Mouse (Mus musculus): Measurements from ENCODE around the gene C1qc. TPM values are rescaled to one million over a fixed set of nuclear protein-coding genes. Genes with fewer than 3 reads are reported as not detected.

Gene C1qc
- polyA plus RNA-seq, 1 experiment, result 436 TPM

- no peak for TF ChIP-seq POLR2A (IDR thresholded peaks at IDR 0.05; ENCODE audit: low read depth, low read length)
- no peak for TF ChIP-seq CTCF (IDR thresholded peaks at IDR 0.05; ENCODE audit: extremely low read depth, insufficient read depth, insufficient read length, insufficient replicate concordance)
- WGBS, result 28% methylated on average over 10 of the region's 10 CpGs
- no peaks in the 10 kb centered on the region for H3K27me3 ChIP-seq (ENCODE audit: control insufficient read depth, insufficient read depth, low read length)
- no peaks in the 10 kb centered on the region for H3K4me1 ChIP-seq (ENCODE audit: control insufficient read depth, insufficient read depth, insufficient read length)
- no peaks in the 10 kb centered on the region for H3K36me3 ChIP-seq (ENCODE audit: control insufficient read depth, insufficient read depth, low read length)
- DNase-seq (ENCODE audit: low read depth in 1 of 2, low spot score in 2 of 2), result no peak
- H3K4me3 ChIP-seq (ENCODE audit: extremely low read depth, insufficient read depth, insufficient read length), result no peak overlapping the region
- H3K27ac ChIP-seq (ENCODE audit: insufficient read depth, low read length), result peak overlapping the region; percentile 30; the same call in 1 of the 2 replicates
These were observed 3.6 kb upstream of the C1qc start for GRCm38 (mm10) chr4:136896461-136896860.

- 14% methylated on average over 15 of the region's 15 CpGs for WGBS
- Histone ChIP-seq H3K4me3 (ENCODE audit: extremely low read depth, insufficient read depth, insufficient read length) (no peak overlapping the region), H3K4me1 (ENCODE audit: control insufficient read depth, insufficient read depth, insufficient read length) (no peaks in the 10 kb centered on the region), H3K36me3 (ENCODE audit: control insufficient read depth, insufficient read depth, low read length) (no peaks in the 10 kb centered on the region), H3K27ac (ENCODE audit: insufficient read depth, low read length) (no peak overlapping the region), H3K27me3 (ENCODE audit: control insufficient read depth, insufficient read depth, low read length) (no peaks in the 10 kb centered on the region)
- no peak for TF ChIP-seq POLR2A (IDR thresholded peaks at IDR 0.05; ENCODE audit: low read depth, low read length)
- DNase-seq (ENCODE audit: low read depth in 1 of 2, low spot score in 2 of 2), result no peak
These were observed 3.0 kb upstream of the C1qc start for GRCm38 (mm10) chr4:136895861-136896260.

- DNase-seq (ENCODE audit: low read depth in 1 of 2, low spot score in 2 of 2), result no peak
- TF ChIP-seq POLR2A (IDR thresholded peaks at IDR 0.05; ENCODE audit: low read depth, low read length) (no peak), CTCF (IDR thresholded peaks at IDR 0.05; ENCODE audit: extremely low read depth, insufficient read depth, insufficient read length, insufficient replicate concordance) (no peak)
- no peaks in the 10 kb centered on the region for H3K4me1 ChIP-seq (ENCODE audit: control insufficient read depth, insufficient read depth, insufficient read length)
- H3K36me3 ChIP-seq (ENCODE audit: control insufficient read depth, insufficient read depth, low read length), result no peaks in the 10 kb centered on the region
- no peak overlapping the region for H3K4me3 ChIP-seq (ENCODE audit: extremely low read depth, insufficient read depth, insufficient read length)
- no peak overlapping the region for H3K27ac ChIP-seq (ENCODE audit: insufficient read depth, low read length)
- no peaks in the 10 kb centered on the region for H3K27me3 ChIP-seq (ENCODE audit: control insufficient read depth, insufficient read depth, low read length)
- WGBS, result 61% methylated on average over 4 of the region's 4 CpGs
These were observed 2.0 kb upstream of the C1qc start for GRCm38 (mm10) chr4:136894821-136895220.

GRCm38 (mm10) chr4:136893691-136894543, 1.1 kb upstream of the C1qc start:
- H3K36me3 ChIP-seq (ENCODE audit: control insufficient read depth, insufficient read depth, low read length), result no peaks in the 10 kb centered on the region
- TF ChIP-seq CTCF (IDR thresholded peaks at IDR 0.05; ENCODE audit: extremely low read depth, insufficient read depth, insufficient read length, insufficient replicate concordance) (peak; percentile 26; the same call in 1 of the 2 replicates), POLR2A (IDR thresholded peaks at IDR 0.05; ENCODE audit: low read depth, low read length) (no peak)
- 8% methylated on average over 9 of the region's 9 CpGs for WGBS
- H3K27ac ChIP-seq (ENCODE audit: insufficient read depth, low read length), result no peak overlapping the region
- no peaks in the 10 kb centered on the region for H3K27me3 ChIP-seq (ENCODE audit: control insufficient read depth, insufficient read depth, low read length)
- H3K4me1 ChIP-seq (ENCODE audit: control insufficient read depth, insufficient read depth, insufficient read length), result no peaks in the 10 kb centered on the region
- no peak for DNase-seq (ENCODE audit: low read depth in 1 of 2, low spot score in 2 of 2)
- no peak overlapping the region for H3K4me3 ChIP-seq (ENCODE audit: extremely low read depth, insufficient read depth, insufficient read length)

- WGBS, result 51% methylated on average over 7 of the region's 7 CpGs
- DNase-seq (ENCODE audit: low read depth in 1 of 2, low spot score in 2 of 2), result no peak
- Histone ChIP-seq H3K27ac (ENCODE audit: insufficient read depth, low read length) (peak overlapping the region; percentile 61), H3K36me3 (ENCODE audit: control insufficient read depth, insufficient read depth, low read length) (no peaks in the 10 kb centered on the region), H3K4me3 (ENCODE audit: extremely low read depth, insufficient read depth, insufficient read length) (peak overlapping the region; percentile 17; the same call in 1 of the 2 replicates), H3K4me1 (ENCODE audit: control insufficient read depth, insufficient read depth, insufficient read length) (no peaks in the 10 kb centered on the region), H3K27me3 (ENCODE audit: control insufficient read depth, insufficient read depth, low read length) (no peaks in the 10 kb centered on the region)
- TF ChIP-seq CTCF (IDR thresholded peaks at IDR 0.05; ENCODE audit: extremely low read depth, insufficient read depth, insufficient read length, insufficient replicate concordance), result no peak
- no peak for TF ChIP-seq POLR2A (IDR thresholded peaks at IDR 0.05; ENCODE audit: low read depth, low read length)
These were observed 494 bp downstream of the C1qc start for GRCm38 (mm10) chr4:136892371-136892770.

GRCm38 (mm10) chr4:136891115-136891514, 1.8 kb downstream of the C1qc start:
- Histone ChIP-seq H3K4me3 (ENCODE audit: extremely low read depth, insufficient read depth, insufficient read length) (peak overlapping the region; percentile 21), H3K4me1 (ENCODE audit: control insufficient read depth, insufficient read depth, insufficient read length) (no peaks in the 10 kb centered on the region), H3K36me3 (ENCODE audit: control insufficient read depth, insufficient read depth, low read length) (no peaks in the 10 kb centered on the region), H3K27ac (ENCODE audit: insufficient read depth, low read length) (peak overlapping the region; percentile 61), H3K27me3 (ENCODE audit: control insufficient read depth, insufficient read depth, low read length) (no peaks in the 10 kb centered on the region)
- TF ChIP-seq CTCF (IDR thresholded peaks at IDR 0.05; ENCODE audit: extremely low read depth, insufficient read depth, insufficient read length, insufficient replicate concordance), result no peak
- TF ChIP-seq POLR2A (IDR thresholded peaks at IDR 0.05; ENCODE audit: low read depth, low read length), result no peak
- 74% methylated on average over 4 of the region's 4 CpGs for whole genome bisulfite sequencing
- DNase-seq (ENCODE audit: low read depth in 1 of 2, low spot score in 2 of 2), result no peak

GRCm38 (mm10) chr4:136889981-136890380, 2.9 kb downstream of the C1qc start:
- H3K27me3 ChIP-seq (ENCODE audit: control insufficient read depth, insufficient read depth, low read length), result no peaks in the 10 kb centered on the region
- 80% methylated on average over 15 of the region's 15 CpGs for WGBS
- H3K36me3 ChIP-seq (ENCODE audit: control insufficient read depth, insufficient read depth, low read length), result no peaks in the 10 kb centered on the region
- H3K27ac ChIP-seq (ENCODE audit: insufficient read depth, low read length), result peak overlapping the region; percentile 57
- DNase-seq (ENCODE audit: low read depth in 1 of 2, low spot score in 2 of 2), result no peak
- TF ChIP-seq POLR2A (IDR thresholded peaks at IDR 0.05; ENCODE audit: low read depth, low read length), result no peak
- no peak for TF ChIP-seq CTCF (IDR thresholded peaks at IDR 0.05; ENCODE audit: extremely low read depth, insufficient read depth, insufficient read length, insufficient replicate concordance)
- no peaks in the 10 kb centered on the region for H3K4me1 ChIP-seq (ENCODE audit: control insufficient read depth, insufficient read depth, insufficient read length)
- H3K4me3 ChIP-seq (ENCODE audit: extremely low read depth, insufficient read depth, insufficient read length), result 0 out of 2 replicates have a peak overlapping the region, but pooled peaks have one; percentile 9

All from spleen, adult 2 months (tissue).